Mouse (Mus musculus): ENCODE measurements around the gene Chd8. TPM values are rescaled to one million over a fixed set of nuclear protein-coding genes. Genes with fewer than 3 reads are reported as not detected.

The Chd8 gene
- 2.4 and 8.0 TPM in 2 replicates for polyA plus RNA-seq (2021; fragmentation: Nextera tagmentation)
- long read RNA-seq, experiment 1, partial matches to known transcripts, result 10 of 15 reads
- long read RNA-seq, experiment 1, other reads (novel, unspliced or antisense), result 5 of 15 reads
- long read RNA-seq, experiment 2, partial matches to known transcripts, result 6 of 11 reads
- long read RNA-seq, experiment 2, other reads (novel, unspliced or antisense), result 5 of 11 reads

DNA sequence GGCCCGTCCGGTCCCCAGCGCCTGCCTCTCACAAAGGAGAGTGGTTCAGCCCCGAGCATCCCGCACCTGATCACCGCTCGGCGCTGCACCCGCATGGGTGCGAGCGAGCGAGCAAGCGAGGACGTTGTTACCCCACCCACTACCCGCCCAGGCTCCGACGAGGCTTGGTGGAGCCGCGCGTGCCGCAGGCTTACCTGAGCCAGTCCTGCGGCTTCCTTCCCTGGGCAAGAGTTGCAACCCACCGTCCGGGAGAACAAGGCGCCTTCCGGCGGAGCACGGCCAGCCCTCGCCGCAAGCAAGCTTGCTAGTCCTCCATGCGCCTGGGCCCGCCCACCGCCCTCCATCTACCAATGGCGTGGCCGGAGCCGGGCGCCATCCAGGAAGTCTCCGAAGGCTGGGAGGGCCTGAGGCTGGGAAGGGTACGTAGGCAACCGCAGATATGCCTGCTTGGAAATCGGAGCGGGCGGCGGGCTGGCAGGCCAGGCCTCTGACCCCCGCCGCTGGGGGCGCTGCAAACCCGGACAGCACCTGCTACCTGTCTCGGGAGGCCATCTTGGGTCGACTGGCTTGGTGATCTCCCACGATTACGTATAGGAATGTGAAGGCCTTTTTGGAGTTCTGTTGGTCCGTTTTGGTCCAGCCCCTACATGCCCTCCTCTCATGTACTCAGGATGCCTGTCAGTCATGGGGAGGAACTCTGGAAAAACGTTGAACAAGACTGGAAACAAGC, at the start of gene Chd8:
Gene Chd8 (minus strand): TSS at position 297 of the 730 bp plus-strand sequence.

DNA sequence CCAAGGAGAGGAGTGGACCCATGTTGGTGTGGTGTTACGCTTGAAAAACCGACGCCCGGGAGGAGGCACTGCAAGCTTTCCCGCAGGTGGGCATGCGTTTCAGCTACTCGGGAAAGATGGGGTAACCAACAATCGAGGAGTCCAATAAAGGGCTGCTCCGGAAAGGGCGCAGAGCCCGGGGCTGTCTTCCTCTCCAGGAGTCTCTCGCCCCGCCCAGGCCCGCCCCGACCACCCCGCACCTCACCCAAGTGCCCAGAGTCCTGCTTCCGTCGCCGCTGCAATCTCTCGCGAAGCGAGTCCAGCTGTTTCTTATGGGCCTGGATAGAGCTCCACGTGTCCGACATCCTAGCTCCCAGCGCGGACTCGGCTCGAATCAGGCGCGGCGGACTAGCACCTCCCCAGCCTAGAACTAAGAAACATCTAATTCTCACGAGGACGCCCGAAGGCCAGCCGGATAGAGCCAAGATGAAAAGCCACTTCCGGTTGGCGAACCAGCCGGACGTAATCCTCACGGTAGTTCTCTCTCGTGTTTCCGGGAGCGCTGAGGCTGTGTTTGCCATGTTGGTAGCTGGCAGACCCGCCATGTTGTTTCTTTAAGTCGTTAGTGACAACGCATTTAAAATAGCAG, 47.2 kb upstream of the Chd8 start, which contains the start of gene Mettl3:
Gene Mettl3 (minus strand): TSS at position 485 of the 628 bp plus-strand sequence.

DNA sequence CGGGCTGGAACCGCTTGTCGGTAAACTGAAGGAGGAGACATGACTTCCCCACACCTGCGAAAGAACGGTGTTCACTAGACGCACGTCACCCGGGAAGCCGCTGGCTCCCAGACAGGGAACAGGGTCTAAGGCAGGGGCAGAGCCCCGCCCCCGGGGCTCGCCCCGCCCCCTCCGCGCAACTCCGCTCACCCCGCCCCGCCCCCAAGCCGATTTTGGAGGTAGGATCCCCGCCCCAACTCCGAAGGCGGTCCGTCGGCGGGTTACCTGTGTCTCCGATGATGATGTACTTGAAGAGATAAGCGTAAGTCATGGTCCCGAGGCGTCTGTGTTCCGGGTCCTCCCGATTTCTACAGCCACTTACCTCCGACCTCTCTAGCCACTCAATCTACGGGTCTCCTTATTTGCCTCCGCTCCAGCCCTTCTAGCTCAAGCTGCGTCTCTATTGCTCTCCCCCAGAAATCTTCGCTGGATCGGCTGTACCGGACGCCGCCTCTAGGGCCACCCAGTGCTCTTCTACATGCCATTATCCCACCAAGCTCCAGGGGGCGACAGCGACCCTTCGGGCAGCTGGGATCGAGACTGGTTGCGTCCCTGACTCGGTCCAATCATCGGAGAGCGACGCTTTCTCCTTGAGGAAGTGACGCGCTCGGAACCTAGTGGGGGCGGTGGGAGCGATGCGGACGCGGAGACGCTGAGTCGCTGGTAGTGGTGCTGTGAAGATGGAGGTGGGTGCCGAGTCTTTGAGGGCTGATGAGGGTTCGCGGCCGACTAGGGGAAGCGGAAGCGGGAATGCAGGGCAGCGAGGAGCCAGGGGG, 21.6 kb upstream of the Chd8 start, which contains the start of the genes Tox4 and Rab2b:
Gene Tox4 (plus strand): TSS at position 215 of the 815 bp plus-strand sequence.
Gene Rab2b (minus strand): TSS at position 614 of the 815 bp plus-strand sequence.

DNA sequence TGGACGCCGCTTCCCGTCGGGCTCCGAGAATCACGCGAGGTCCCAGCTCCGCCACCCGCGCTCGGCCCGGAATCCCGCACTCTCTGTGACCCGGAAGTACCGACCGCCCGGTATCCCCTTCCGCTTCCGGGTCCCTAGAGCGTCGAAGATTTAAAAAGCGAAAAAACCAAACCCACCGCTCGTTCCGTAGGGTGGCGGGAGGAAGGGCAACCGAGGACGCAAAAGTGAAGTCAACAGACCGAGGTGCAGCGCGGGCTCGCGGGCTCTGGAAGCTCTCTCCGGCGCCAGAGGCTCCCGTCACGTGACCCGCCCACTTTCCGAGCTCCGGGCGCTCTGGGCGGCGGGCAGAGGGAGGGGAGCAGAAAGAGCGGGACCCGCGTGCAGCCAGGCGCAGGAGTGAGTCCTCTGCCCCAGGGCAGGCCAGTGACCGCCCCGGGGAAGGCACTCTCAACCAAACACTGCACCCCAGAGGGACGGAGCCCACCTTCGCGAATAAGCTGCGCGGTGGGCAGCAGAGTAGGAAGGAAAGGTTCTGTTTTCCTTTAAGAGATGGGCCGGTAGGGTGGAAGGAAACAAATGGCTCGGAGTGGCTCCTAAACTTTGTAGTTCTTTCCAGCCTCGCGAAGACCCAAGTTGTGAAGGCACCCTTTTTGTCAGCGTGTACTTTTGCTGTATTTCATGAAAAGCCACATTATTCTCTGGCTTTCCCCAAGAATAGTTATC, 60.3 kb downstream of the Chd8 start, which contains the start of gene Supt16:
Gene Supt16 (minus strand): TSS at position 261 of the 723 bp plus-strand sequence.

Other genes starting within 250 kb of the Chd8 start
- gene Tmem253, start 242.1 kb downstream of the Chd8 start, polyA plus RNA-seq (2021; fragmentation: Nextera tagmentation), result 0.09 TPM in 1 of 2 replicates, not detected in the other
- gene Zfp219, start 237.0 kb downstream of the Chd8 start, polyA plus RNA-seq (2021; fragmentation: Nextera tagmentation), result 5.8 and 8.6 TPM in 2 replicates
- gene Olfr221, start 215.3 kb downstream of the Chd8 start, polyA plus RNA-seq (2021; fragmentation: Nextera tagmentation), result not detected in 2 replicates
- gene Hnrnpc, start 153.8 kb downstream of the Chd8 start, polyA plus RNA-seq (2021; fragmentation: Nextera tagmentation), result 110 and 146 TPM in 2 replicates
- 71.6 and 108 TPM in 2 replicates for gene Rpgrip1, start 147.1 kb downstream of the Chd8 start, polyA plus RNA-seq (2021; fragmentation: Nextera tagmentation)
- gene Supt16, start 60.4 kb downstream of the Chd8 start, polyA plus RNA-seq (2021; fragmentation: Nextera tagmentation), result 14.4 and 21.5 TPM in 2 replicates
- 31.1 and 41.2 TPM in 2 replicates for gene Tox4, start 21.4 kb upstream of the Chd8 start, polyA plus RNA-seq (2021; fragmentation: Nextera tagmentation)
- gene Rab2b, start 21.8 kb upstream of the Chd8 start, polyA plus RNA-seq (2021; fragmentation: Nextera tagmentation), result 23.7 and 28.5 TPM in 2 replicates
- gene Mettl3, start 47.3 kb upstream of the Chd8 start, polyA plus RNA-seq (2021; fragmentation: Nextera tagmentation), result 20.1 and 20.4 TPM in 2 replicates
- gene Sall2, start 71.0 kb upstream of the Chd8 start, polyA plus RNA-seq (2021; fragmentation: Nextera tagmentation), result 4.7 and 7.5 TPM in 2 replicates
- not detected in 2 replicates for gene Olfr1513, start 98.6 kb upstream of the Chd8 start, polyA plus RNA-seq (2021; fragmentation: Nextera tagmentation)
- not detected in 2 replicates for gene Olfr1512, start 121.4 kb upstream of the Chd8 start, polyA plus RNA-seq (2021; fragmentation: Nextera tagmentation)
- gene Olfr1511, start 139.6 kb upstream of the Chd8 start, polyA plus RNA-seq (2021; fragmentation: Nextera tagmentation), result not detected in 2 replicates
- not detected in 2 replicates for gene Olfr1510, start 156.6 kb upstream of the Chd8 start, polyA plus RNA-seq (2021; fragmentation: Nextera tagmentation)
- gene Olfr1509, start 185.2 kb upstream of the Chd8 start, polyA plus RNA-seq (2021; fragmentation: Nextera tagmentation), result not detected in 2 replicates
- gene Olfr1508, start 209.7 kb upstream of the Chd8 start, polyA plus RNA-seq (2021; fragmentation: Nextera tagmentation), result not detected in 2 replicates
- gene Olfr1507, start 238.0 kb upstream of the Chd8 start, polyA plus RNA-seq (2021; fragmentation: Nextera tagmentation), result not detected in 2 replicates

Data from left cerebral cortex, adult 6 months (tissue).